Mouse (Mus musculus): ENCODE measurements around the gene Tet3. TPM values are rescaled to one million over a fixed set of nuclear protein-coding genes. Genes with fewer than 3 reads are reported as not detected.

Gene Tet3
- polyA plus RNA-seq, 1 experiment from 2014 or later = 40.1 TPM

- no peak for DNase-seq (ENCODE audit: low spot score)
- H3K9me3 ChIP-seq (ENCODE audit: control insufficient read depth, low read length) = no peaks in the 10 kb centered on the region
- H3K9ac ChIP-seq (ENCODE audit: low read length) = no peak overlapping the region
- no peaks in the 10 kb centered on the region for H3K27me3 ChIP-seq (replicated peaks; ENCODE audit: control insufficient read depth, insufficient read depth, low read length)
- peaks cover 30% of the 10 kb centered on the region for H3K36me3 ChIP-seq (ENCODE audit: control insufficient read depth, insufficient read depth, low read length)
- no peak for ATAC-seq (replicated peaks; ENCODE audit: low FRiP score, low TSS enrichment, low read depth)
- WGBS = 87% methylated on average over 13 of the region's 13 CpGs
- no peak overlapping the region for H3K4me3 ChIP-seq (ENCODE audit: low read depth, low read length)
- H3K4me2 ChIP-seq (ENCODE audit: low read length) = peak overlapping the region; percentile 56; the same call in 1 of the 2 replicates
- no peak overlapping the region for H3K27ac ChIP-seq (ENCODE audit: low read depth)
- H3K4me1 ChIP-seq (replicated peaks; ENCODE audit: control insufficient read depth, insufficient read depth, low read length) = peaks cover 49% of the 10 kb centered on the region
These were observed 19.6 kb downstream of the Tet3 start for GRCm38 (mm10) chr6:83439119-83439767.

- H3K4me3 ChIP-seq (ENCODE audit: low read depth, low read length) = no peak overlapping the region
- ATAC-seq (replicated peaks; ENCODE audit: low FRiP score, low TSS enrichment, low read depth) = no peak
These were observed 20.3 kb downstream of the Tet3 start for GRCm38 (mm10) chr6:83438584-83438983.

GRCm38 (mm10) chr6:83437802-83438201 lies 21.1 kb downstream of the Tet3 start:
- no peak overlapping the region for H3K4me3 ChIP-seq (ENCODE audit: low read depth, low read length)
- peaks cover 42% of the 10 kb centered on the region for H3K4me1 ChIP-seq (replicated peaks; ENCODE audit: control insufficient read depth, insufficient read depth, low read length)
- DNase-seq (ENCODE audit: low spot score) (no peak), ATAC-seq (replicated peaks; ENCODE audit: low FRiP score, low TSS enrichment, low read depth) (no peak)
- H3K27me3 ChIP-seq (replicated peaks; ENCODE audit: control insufficient read depth, insufficient read depth, low read length) = no peaks in the 10 kb centered on the region
- H3K27ac ChIP-seq (ENCODE audit: low read depth) = no peak overlapping the region
- WGBS = 61% methylated on average over 3 of the region's 3 CpGs
- H3K36me3 ChIP-seq (ENCODE audit: control insufficient read depth, insufficient read depth, low read length) = peaks cover 35% of the 10 kb centered on the region
- H3K9me3 ChIP-seq (ENCODE audit: control insufficient read depth, low read length) = no peaks in the 10 kb centered on the region
- no peak overlapping the region for H3K9ac ChIP-seq (ENCODE audit: low read length)
- no peak overlapping the region for H3K4me2 ChIP-seq (ENCODE audit: low read length)

More at GRCm38 (mm10) chr6:83438584-83438983, 20.3 kb downstream of the Tet3 start:
- Histone ChIP-seq H3K4me1 (replicated peaks; ENCODE audit: control insufficient read depth, insufficient read depth, low read length) (peaks cover 47% of the 10 kb centered on the region), H3K27ac (ENCODE audit: low read depth) (no peak overlapping the region), H3K27me3 (replicated peaks; ENCODE audit: control insufficient read depth, insufficient read depth, low read length) (no peaks in the 10 kb centered on the region), H3K36me3 (ENCODE audit: control insufficient read depth, insufficient read depth, low read length) (peaks cover 33% of the 10 kb centered on the region), H3K4me2 (ENCODE audit: low read length) (no peak overlapping the region), H3K9ac (ENCODE audit: low read length) (no peak overlapping the region), H3K9me3 (ENCODE audit: control insufficient read depth, low read length) (no peaks in the 10 kb centered on the region)
- WGBS = 79% methylated on average over 3 of the region's 3 CpGs
- no peak for DNase-seq (ENCODE audit: low spot score)

- WGBS = 93% methylated on average over 3 of the region's 3 CpGs
- Histone ChIP-seq H3K27me3 (replicated peaks; ENCODE audit: control insufficient read depth, insufficient read depth, low read length) (no peaks in the 10 kb centered on the region), H3K4me2 (ENCODE audit: low read length) (no peak overlapping the region), H3K9me3 (ENCODE audit: control insufficient read depth, low read length) (no peaks in the 10 kb centered on the region), H3K27ac (ENCODE audit: low read depth) (no peak overlapping the region), H3K9ac (ENCODE audit: low read length) (no peak overlapping the region), H3K4me1 (replicated peaks; ENCODE audit: control insufficient read depth, insufficient read depth, low read length) (peaks cover 36% of the 10 kb centered on the region), H3K4me3 (ENCODE audit: low read depth, low read length) (no peak overlapping the region), H3K36me3 (ENCODE audit: control insufficient read depth, insufficient read depth, low read length) (peaks cover 41% of the 10 kb centered on the region)
- ATAC-seq (replicated peaks; ENCODE audit: low FRiP score, low TSS enrichment, low read depth) = no peak
- no peak for DNase-seq (ENCODE audit: low spot score)
These were observed 21.7 kb downstream of the Tet3 start for GRCm38 (mm10) chr6:83437225-83437624.

- H3K9ac ChIP-seq (ENCODE audit: low read length) = no peak overlapping the region
- 72% methylated on average over 4 of the region's 4 CpGs for WGBS
- no peak overlapping the region for H3K27ac ChIP-seq (ENCODE audit: low read depth)
- ATAC-seq (replicated peaks; ENCODE audit: low FRiP score, low TSS enrichment, low read depth) = no peak
- no peak overlapping the region for H3K4me2 ChIP-seq (ENCODE audit: low read length)
- no peaks in the 10 kb centered on the region for H3K27me3 ChIP-seq (replicated peaks; ENCODE audit: control insufficient read depth, insufficient read depth, low read length)
- no peaks in the 10 kb centered on the region for H3K9me3 ChIP-seq (ENCODE audit: control insufficient read depth, low read length)
- H3K4me1 ChIP-seq (replicated peaks; ENCODE audit: control insufficient read depth, insufficient read depth, low read length) = peaks cover 31% of the 10 kb centered on the region
- DNase-seq (ENCODE audit: low spot score) = no peak
- peaks cover 42% of the 10 kb centered on the region for H3K36me3 ChIP-seq (ENCODE audit: control insufficient read depth, insufficient read depth, low read length)
- H3K4me3 ChIP-seq (ENCODE audit: low read depth, low read length) = no peak overlapping the region
These were observed 22.3 kb downstream of the Tet3 start for GRCm38 (mm10) chr6:83436547-83436946.

- Histone ChIP-seq H3K4me2 (ENCODE audit: low read length) (no peak overlapping the region), H3K4me1 (replicated peaks; ENCODE audit: control insufficient read depth, insufficient read depth, low read length) (peaks cover 26% of the 10 kb centered on the region), H3K9me3 (ENCODE audit: control insufficient read depth, low read length) (no peaks in the 10 kb centered on the region), H3K27me3 (replicated peaks; ENCODE audit: control insufficient read depth, insufficient read depth, low read length) (no peaks in the 10 kb centered on the region), H3K9ac (ENCODE audit: low read length) (no peak overlapping the region), H3K27ac (ENCODE audit: low read depth) (no peak overlapping the region; the same call in 1 of the 2 replicates), H3K4me3 (ENCODE audit: low read depth, low read length) (no peak overlapping the region), H3K36me3 (ENCODE audit: control insufficient read depth, insufficient read depth, low read length) (peaks cover 45% of the 10 kb centered on the region)
- WGBS = 56% methylated on average over 5 of the region's 5 CpGs
- DNase-seq (ENCODE audit: low spot score) (no peak), ATAC-seq (replicated peaks; ENCODE audit: low FRiP score, low TSS enrichment, low read depth) (no peak)
These were observed 23.7 kb downstream of the Tet3 start for GRCm38 (mm10) chr6:83435174-83435573.

GRCm38 (mm10) chr6:83433546-83433945 lies 25.3 kb downstream of the Tet3 start:
- H3K27me3 ChIP-seq (replicated peaks; ENCODE audit: control insufficient read depth, insufficient read depth, low read length) = no peaks in the 10 kb centered on the region
- peaks cover 43% of the 10 kb centered on the region for H3K36me3 ChIP-seq (ENCODE audit: control insufficient read depth, insufficient read depth, low read length)
- H3K4me1 ChIP-seq (replicated peaks; ENCODE audit: control insufficient read depth, insufficient read depth, low read length) = peaks cover 13% of the 10 kb centered on the region
- WGBS = 83% methylated on average over 4 of the region's 4 CpGs
- no peaks in the 10 kb centered on the region for H3K9me3 ChIP-seq (ENCODE audit: control insufficient read depth, low read length)
- H3K9ac ChIP-seq (ENCODE audit: low read length) = no peak overlapping the region
- DNase-seq (ENCODE audit: low spot score) = no peak
- no peak overlapping the region for H3K27ac ChIP-seq (ENCODE audit: low read depth)
- no peak overlapping the region for H3K4me2 ChIP-seq (ENCODE audit: low read length)
- ATAC-seq (replicated peaks; ENCODE audit: low FRiP score, low TSS enrichment, low read depth) = no peak
- H3K4me3 ChIP-seq (ENCODE audit: low read depth, low read length) = no peak overlapping the region

- Histone ChIP-seq H3K36me3 (ENCODE audit: control insufficient read depth, insufficient read depth, low read length) (peaks cover 43% of the 10 kb centered on the region), H3K4me3 (ENCODE audit: low read depth, low read length) (no peak overlapping the region), H3K27me3 (replicated peaks; ENCODE audit: control insufficient read depth, insufficient read depth, low read length) (no peaks in the 10 kb centered on the region), H3K4me2 (ENCODE audit: low read length) (no peak overlapping the region), H3K4me1 (replicated peaks; ENCODE audit: control insufficient read depth, insufficient read depth, low read length) (peaks cover 19% of the 10 kb centered on the region), H3K27ac (ENCODE audit: low read depth) (no peak overlapping the region), H3K9me3 (ENCODE audit: control insufficient read depth, low read length) (no peaks in the 10 kb centered on the region), H3K9ac (ENCODE audit: low read length) (no peak overlapping the region)
- no peak for DNase-seq (ENCODE audit: low spot score)
- WGBS = 75% methylated on average over 7 of the region's 7 CpGs
- ATAC-seq (replicated peaks; ENCODE audit: low FRiP score, low TSS enrichment, low read depth) = no peak
These were observed 25.9 kb downstream of the Tet3 start for GRCm38 (mm10) chr6:83432966-83433365.

Measured in intestine, embryonic 14.5 days (tissue).